Mouse (Mus musculus) splenic B cell, adult 2 months (primary cell): ENCODE data around the gene Naip1.
"Not testable (repeated sequence)": the region's sequence is repeated elsewhere in the genome, so short reads cannot be mapped to it uniquely, and the experiment has no call there.

ENCODE experiments used
- DNase-seq: peaks from one replicate; pipeline ENCODE4 v3.0.0-alpha.2; 2011; ENCODE audit warnings: low read depth, low spot score
- H3K27me3 ChIP-seq: 2 replicates; pipeline ENCODE4 v1.6.1; 2012; ENCODE audit warnings: mild to moderate bottlenecking, low read length, moderate library complexity, mixed read lengths; ENCODE audit not compliant: control insufficient read depth, poor library complexity, insufficient read depth, severe bottlenecking
- H3K36me3 ChIP-seq: 2 replicates; pipeline ENCODE4 v1.6.1; 2012; ENCODE audit warnings: mild to moderate bottlenecking, low read length, moderate library complexity, mixed read lengths; ENCODE audit not compliant: control insufficient read depth, poor library complexity, insufficient read depth, severe bottlenecking

Gene Naip1

GRCm38 (mm10) chr13:100452415-100453127 lies at the start of gene Naip1:
Gene Naip1 (minus strand): TSS chr13:100452869.
- DNase-seq, H3K36me3 ChIP-seq, H3K27me3 ChIP-seq: not testable (repeated sequence)

- DNase-seq, H3K27me3 ChIP-seq, H3K36me3 ChIP-seq: not testable (repeated sequence)
Observed at GRCm38 (mm10) chr13:100499625-100500024, 47.0 kb upstream of the Naip1 start.

GRCm38 (mm10) chr13:100495337-100495736 lies 42.7 kb upstream of the Naip1 start:
- DNase-seq = no peak
- H3K27me3 ChIP-seq = no peaks in the 10 kb centered on the region
- H3K36me3 ChIP-seq = no peaks in the 10 kb centered on the region

DNA sequence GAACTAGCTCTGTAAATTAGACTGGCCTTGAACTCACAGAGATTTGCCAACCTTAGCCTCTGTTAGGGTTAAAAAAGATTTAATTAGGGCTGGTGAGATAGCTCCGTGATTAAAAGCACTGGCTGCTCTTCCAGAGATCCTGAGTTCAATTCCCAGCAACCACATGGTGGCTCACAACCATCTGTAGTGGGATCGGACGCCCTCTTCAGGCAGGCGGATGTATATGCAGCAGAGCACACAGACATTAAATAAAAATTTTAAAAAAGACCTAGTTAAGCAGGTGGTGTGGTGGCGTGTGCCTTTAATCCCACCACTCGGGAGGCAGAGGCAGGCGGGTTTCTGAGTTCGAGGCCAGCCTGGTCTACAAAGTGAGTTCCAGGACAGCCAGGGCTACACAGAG lies 41.7 kb upstream of the Naip1 start:
- DNase-seq = peak; percentile 21
- H3K27me3 ChIP-seq, H3K36me3 ChIP-seq: not testable (repeated sequence)

DNA sequence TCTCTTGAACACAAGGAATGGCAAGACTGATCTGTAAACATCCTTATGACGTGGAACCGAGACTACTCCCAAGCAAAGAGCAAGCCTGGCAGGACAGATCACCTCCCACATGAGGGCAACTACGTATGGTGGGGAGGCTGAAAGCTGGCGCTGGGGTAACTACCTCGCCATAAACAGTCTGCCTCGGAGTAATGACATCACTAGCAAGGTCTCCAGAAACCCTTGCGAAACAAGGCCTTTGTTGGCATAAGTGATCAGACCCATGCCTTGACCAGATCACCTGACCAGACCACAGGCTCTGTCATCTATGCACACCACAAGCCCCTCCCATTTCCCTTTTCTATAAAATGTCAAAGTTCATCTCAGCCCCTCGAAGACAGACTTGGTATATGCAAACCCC lies 40.6 kb upstream of the Naip1 start:
- DNase-seq = peak; percentile 24
- no peaks in the 10 kb centered on the region for H3K27me3 ChIP-seq
- peaks cover 4% of the 10 kb centered on the region; the same call in 1 of the 2 replicates for H3K36me3 ChIP-seq

DNA sequence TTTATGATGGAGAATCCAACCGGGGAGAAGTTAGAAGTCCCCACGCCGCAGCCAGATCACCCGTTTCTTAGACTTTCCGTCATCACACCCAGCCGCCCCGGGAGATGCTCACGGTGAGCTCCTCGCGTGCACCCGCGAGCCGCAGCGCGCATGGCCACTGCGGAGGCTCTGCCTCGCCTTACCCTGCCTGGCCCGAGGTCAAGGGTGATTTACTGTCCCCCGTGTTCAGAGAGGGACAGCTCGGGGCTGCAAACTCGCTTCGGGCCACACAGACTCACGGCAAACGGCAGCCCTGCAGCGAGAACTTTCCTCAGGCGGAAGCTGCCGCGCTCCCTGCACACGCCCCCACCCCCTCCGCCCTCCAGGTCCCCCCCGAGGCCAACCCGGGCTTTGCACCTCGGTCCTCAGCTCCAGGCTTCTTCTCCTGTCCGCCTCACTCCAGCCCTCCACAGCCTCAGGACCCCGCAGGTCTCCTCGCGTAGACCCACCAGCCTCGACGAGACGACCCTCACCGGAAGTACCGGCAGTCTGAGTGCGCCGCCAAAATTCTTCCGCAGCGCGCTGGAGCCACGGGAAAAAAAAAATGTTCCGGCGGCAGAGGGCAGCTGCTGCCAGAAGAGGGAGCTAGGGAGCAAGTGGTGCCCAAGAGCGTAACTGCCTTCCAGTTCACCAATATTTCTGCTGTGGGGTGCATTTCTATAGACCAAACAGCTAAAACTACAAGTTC lies 39.6 kb upstream of the Naip1 start, which contains the start of gene Gtf2h2:
Gene Gtf2h2 (minus strand): TSS at position 519 of the 727 bp plus-strand sequence.
- H3K27me3 ChIP-seq = no peaks in the 10 kb centered on the region
- DNase-seq = peak; percentile 90
- H3K36me3 ChIP-seq = peaks cover 4% of the 10 kb centered on the region; the same call in 1 of the 2 replicates

DNA sequence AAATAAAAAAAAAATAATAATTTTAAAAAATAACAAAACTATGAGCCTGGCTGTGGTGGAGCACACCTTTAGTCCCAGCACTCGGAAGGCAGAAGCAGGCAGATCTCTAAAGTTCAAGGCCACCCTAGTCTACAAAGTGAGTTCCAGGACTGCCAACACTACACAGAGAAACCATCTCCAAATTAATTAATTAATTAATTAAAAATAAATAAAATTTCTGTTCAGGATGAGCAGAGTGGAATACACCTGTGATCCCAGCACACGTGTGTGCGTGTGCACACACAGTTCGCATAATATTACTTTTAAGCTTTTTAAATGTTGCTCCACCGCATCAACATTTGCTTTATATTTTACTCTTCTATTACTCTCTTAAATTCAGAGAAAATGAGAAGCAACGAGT lies 39.0 kb upstream of the Naip1 start:
- no peak for DNase-seq

DNA sequence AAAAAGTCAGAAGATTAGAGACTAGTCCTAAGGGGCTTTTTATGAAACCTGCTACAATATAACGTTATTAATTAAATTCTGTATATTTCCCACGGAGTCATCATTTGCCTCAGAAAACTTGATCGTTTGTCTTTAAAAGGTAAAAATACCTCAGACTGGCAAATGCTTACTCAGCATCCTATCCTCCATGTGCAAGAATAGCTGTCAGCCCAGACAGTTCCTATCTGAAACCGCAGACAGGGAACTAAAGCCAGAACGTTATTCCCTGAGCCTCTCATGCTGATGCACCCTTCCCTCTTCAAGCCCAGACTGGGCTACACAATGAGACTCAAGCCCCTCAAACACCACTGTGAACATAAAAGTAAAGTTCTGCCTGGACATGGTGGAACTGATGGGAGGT lies 37.8 kb upstream of the Naip1 start:
- Histone ChIP-seq H3K36me3 (peaks cover 4% of the 10 kb centered on the region), H3K27me3 (no peaks in the 10 kb centered on the region)
- DNase-seq = no peak

More for the DNA sequence above, 39.0 kb upstream of the Naip1 start:
- Histone ChIP-seq H3K36me3 (peaks cover 4% of the 10 kb centered on the region), H3K27me3 (no peaks in the 10 kb centered on the region)

GRCm38 (mm10) chr13:100483610-100484009 lies 30.9 kb upstream of the Naip1 start:
- peaks cover 12% of the 10 kb centered on the region for H3K36me3 ChIP-seq
- DNase-seq = no peak
- no peaks in the 10 kb centered on the region for H3K27me3 ChIP-seq

GRCm38 (mm10) chr13:100463527-100464222 lies 11.0 kb upstream of the Naip1 start:
- H3K36me3 ChIP-seq = peaks cover 5% of the 10 kb centered on the region
- no peaks in the 10 kb centered on the region for H3K27me3 ChIP-seq
- no peak for DNase-seq

- no peak for DNase-seq
- no peaks in the 10 kb centered on the region for H3K27me3 ChIP-seq
- H3K36me3 ChIP-seq = peaks cover 5% of the 10 kb centered on the region
Observed at GRCm38 (mm10) chr13:100461336-100461735, 8.7 kb upstream of the Naip1 start.

- no peaks in the 10 kb centered on the region for H3K27me3 ChIP-seq
- peak; percentile 27 for DNase-seq
- H3K36me3 ChIP-seq = no peaks in the 10 kb centered on the region
Observed at GRCm38 (mm10) chr13:100449495-100449894, 3.2 kb downstream of the Naip1 start.

DNA sequence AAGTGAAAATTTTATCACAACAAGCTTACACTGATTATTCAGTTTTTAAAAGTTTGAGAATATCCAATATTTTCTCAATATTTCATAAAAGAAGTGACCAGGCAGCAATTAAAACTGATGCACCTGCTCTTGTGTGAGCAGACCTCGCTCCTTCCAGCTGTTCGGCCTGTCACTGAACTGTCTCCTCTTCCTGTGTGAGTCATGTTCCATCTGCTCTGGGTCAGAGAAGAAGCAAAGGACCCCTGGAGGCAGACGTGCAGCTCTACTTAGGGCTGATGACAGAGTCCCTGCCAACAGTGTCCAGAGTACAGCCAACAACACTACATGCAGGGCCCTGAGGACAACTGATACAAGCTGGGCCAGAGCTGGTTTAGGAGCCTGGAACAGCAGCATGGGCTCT lies 12.6 kb downstream of the Naip1 start:
- Histone ChIP-seq H3K27me3 (no peaks in the 10 kb centered on the region), H3K36me3 (no peaks in the 10 kb centered on the region)
- DNase-seq = no peak

GRCm38 (mm10) chr13:100438701-100439100 lies 14.0 kb downstream of the Naip1 start:
- H3K27me3 ChIP-seq = no peaks in the 10 kb centered on the region
- no peak for DNase-seq
- H3K36me3 ChIP-seq = no peaks in the 10 kb centered on the region

DNA sequence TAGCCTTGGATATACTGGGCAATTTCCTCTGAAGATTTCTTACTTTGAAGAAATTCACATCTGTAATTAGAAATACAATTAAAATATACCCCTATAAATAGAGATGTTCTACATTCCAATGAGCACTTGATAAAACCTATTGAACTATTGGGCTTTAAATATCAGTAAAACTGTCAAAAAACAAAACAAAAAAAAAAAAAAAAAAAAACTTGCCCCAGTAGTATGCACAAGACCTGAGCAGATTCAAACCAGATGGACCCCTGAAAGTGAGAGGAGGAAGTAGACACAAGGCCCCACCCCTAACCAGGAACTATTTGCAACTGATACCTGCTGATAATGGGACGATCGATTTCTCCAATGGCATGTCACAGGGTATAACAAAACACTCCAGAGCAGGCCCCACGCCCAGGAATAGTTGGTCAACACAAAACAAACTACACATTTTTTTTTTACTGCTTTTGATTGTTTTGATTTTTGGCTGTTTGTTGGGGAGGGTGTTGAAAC lies 15.3 kb downstream of the Naip1 start:
- no peaks in the 10 kb centered on the region for H3K27me3 ChIP-seq
- DNase-seq = peak; percentile 6

More for the DNA sequence above, 15.3 kb downstream of the Naip1 start:
- no peaks in the 10 kb centered on the region for H3K36me3 ChIP-seq
